Mouse (Mus musculus) bone marrow, adult 2 months (tissue): Measurements from ENCODE around the gene Gm20605.

ENCODE experiments used
- CTCF ChIP-seq: fragments of 200-500 bp; IDR thresholded peaks from 2 replicates; pipeline ENCODE4 v1.5.1; 2011; ENCODE audit warnings: low read length, control low read depth; ENCODE audit not compliant: control insufficient read depth, insufficient read depth
- POLR2A ChIP-seq: fragments of 200-500 bp; IDR thresholded peaks from 2 replicates; pipeline ENCODE4 v1.6.1; 2011; ENCODE audit warnings: low read depth, mild to moderate bottlenecking, control low read depth, low read length, borderline replicate concordance; ENCODE audit not compliant: control insufficient read depth

- no peak for TF ChIP-seq CTCF
- no peak for TF ChIP-seq POLR2A
Observed at GRCm38 (mm10) chr5:137668971-137669370, 40.0 kb downstream of the Gm20605 start.
